Comparison of ENCODE assay signal across 9 mouse cellular contexts in genomic region chr13:8888603-8889002, GRCm38 (mm10). TPM values are rescaled to one million over a fixed set of nuclear protein-coding genes. Genes with fewer than 3 reads are reported as not detected.
DNase-seq lines count a peak whose midpoint lies in the region; ATAC-seq and TF ChIP-seq lines count a peak whose summit lies in the region.
"Had no signal": no experiment of that assay in that cellular context is flagged by ENCODE, and none has a peak within 500 bp of the region (broad histone marks: within the 10 kb centered on the region; RNA-seq: fewer than 3 reads in every experiment).

No protein-coding gene starts in this region.

- no peak overlapping the region for H3K4me2 ChIP-seq in embryonic facial prominence, embryonic 11.5 days (ENCODE audit: low read depth, low read length)
- H3K4me2 ChIP-seq: stomach, embryonic 15.5 days had no signal

- no peak for TF ChIP-seq POLR2A in brain, embryonic 14.5 days (IDR thresholded peaks at IDR 0.05; ENCODE audit: borderline replicate concordance, extremely low read depth, insufficient read depth, insufficient read length, poor library complexity, severe bottlenecking)

- TF ChIP-seq CTCF in brain, embryonic 14.5 days (IDR thresholded peaks at IDR 0.05; ENCODE audit: borderline replicate concordance, extremely low read depth, insufficient read depth, insufficient read length) = peak; percentile 13; the same call in 1 of the 2 replicates

- H3K27ac ChIP-seq in embryonic facial prominence, embryonic 11.5 days (replicated peaks; ENCODE audit: low read depth, low read length) = no peak overlapping the region
- H3K27ac ChIP-seq in embryonic facial prominence, embryonic 10.5 days (replicated peaks) = no peak overlapping the region
- H3K27ac ChIP-seq: stomach, embryonic 15.5 days had no signal

- no peaks in the 10 kb centered on the region for H3K4me1 ChIP-seq in embryonic facial prominence, embryonic 11.5 days (ENCODE audit: control insufficient read depth, insufficient read depth, low read length)
- peaks cover 12% of the 10 kb centered on the region for H3K4me1 ChIP-seq in embryonic facial prominence, embryonic 10.5 days

- no peaks in the 10 kb centered on the region for H3K9me3 ChIP-seq in embryonic facial prominence, embryonic 11.5 days (replicated peaks; ENCODE audit: control insufficient read depth, low read length)
- no peaks in the 10 kb centered on the region for H3K9me3 ChIP-seq in embryonic facial prominence, embryonic 10.5 days
- H3K9me3 ChIP-seq: stomach, embryonic 15.5 days had no signal

- H3K4me3 ChIP-seq in embryonic facial prominence, embryonic 11.5 days (ENCODE audit: low read depth, low read length) = no peak overlapping the region
- H3K4me3 ChIP-seq in embryonic facial prominence, embryonic 10.5 days = no peak overlapping the region
- H3K4me3 ChIP-seq: stomach, embryonic 15.5 days had no signal

- 98% methylated on average over 1 of the region's 1 CpGs for WGBS in embryonic facial prominence, embryonic 11.5 days
- 93% methylated on average over 1 of the region's 1 CpGs for WGBS in embryonic facial prominence, embryonic 10.5 days

- DNase-seq in embryonic facial prominence, embryonic 11.5 days (ENCODE audit: low spot score) = peak; percentile 41
- DNase-seq in embryonic facial prominence, embryonic 10.5 days (ENCODE audit: low spot score) = no peak
- peak; percentile 36 for DNase-seq in lung, postnatal 10 days
- DNase-seq in lung, postnatal 4 days = no peak
- no peak for DNase-seq in brain, embryonic 14.5 days (ENCODE audit: low read depth)
- peak; percentile 53 for DNase-seq in retina, postnatal 1 day
- no peak for DNase-seq in layer of hippocampus, postnatal 14 days (ENCODE audit: low spot score in 2 of 2)
- no peak for DNase-seq in gastrocnemius, postnatal 36 days

- intact Hi-C loops in gastrocnemius, postnatal 36 days (cut with DNase I) = loop anchor here (5.0 kb wide), 1 partner anchor 109 kb away; the partner anchor contains the start of gene Gtpbp4

- no peaks in the 10 kb centered on the region; the same call in 1 of the 2 replicates for H3K36me3 ChIP-seq in embryonic facial prominence, embryonic 11.5 days (replicated peaks; ENCODE audit: control insufficient read depth, insufficient read depth, low read depth, low read length)
- peaks cover 38% of the 10 kb centered on the region for H3K36me3 ChIP-seq in embryonic facial prominence, embryonic 10.5 days (replicated peaks)

- ATAC-seq in embryonic facial prominence, embryonic 11.5 days (replicated peaks; ENCODE audit: insufficient number of reproducible peaks, low FRiP score, low TSS enrichment, low read depth) = no peak

- H3K9ac ChIP-seq in embryonic facial prominence, embryonic 11.5 days (replicated peaks; ENCODE audit: low read length) = no peak overlapping the region
- H3K9ac ChIP-seq: stomach, embryonic 15.5 days had no signal

- H3K27me3 ChIP-seq in embryonic facial prominence, embryonic 11.5 days (ENCODE audit: control insufficient read depth, insufficient read depth, low read length) = no peaks in the 10 kb centered on the region
- H3K27me3 ChIP-seq in embryonic facial prominence, embryonic 10.5 days (replicated peaks; ENCODE audit: low read depth, poor library complexity, severe bottlenecking) = no peaks in the 10 kb centered on the region
- H3K27me3 ChIP-seq: stomach, embryonic 15.5 days had no signal

RNA-seq across cellular contexts. Expression of gene Idi1, which starts 3.3 kb away (rescaled TPM):
- 111 and 125 TPM in 2 replicates for polyA plus RNA-seq in embryonic facial prominence, embryonic 11.5 days (2014; fragmentation: Nextera tagmentation; extraction: Ambion mirVana)
- polyA plus RNA-seq in embryonic facial prominence, embryonic 10.5 days (2016; fragmentation: Nextera tagmentation; extraction: Ambion mirVana) = 115 and 137 TPM in 2 replicates
- 49.7 and 54.2 TPM in 2 replicates for polyA plus RNA-seq in brain, embryonic 14.5 days (2012; rRNA removed)
- total RNA-seq in layer of hippocampus, postnatal 14 days (2021) = 10 to 100 TPM; 54.8 to 61.4 TPM
- total RNA-seq in gastrocnemius, postnatal 36 days (2021) = 1 to 10 TPM; 4.8 to 5.8 TPM

RNA-seq across cellular contexts. Expression of gene Wdr37, which starts 16.9 kb away (rescaled TPM):
- polyA plus RNA-seq in embryonic facial prominence, embryonic 11.5 days (2014; fragmentation: Nextera tagmentation; extraction: Ambion mirVana) = 33.7 and 35.6 TPM in 2 replicates
- 28.3 and 29.8 TPM in 2 replicates for polyA plus RNA-seq in embryonic facial prominence, embryonic 10.5 days (2016; fragmentation: Nextera tagmentation; extraction: Ambion mirVana)
- polyA plus RNA-seq in brain, embryonic 14.5 days (2012; rRNA removed) = 35.0 and 43.4 TPM in 2 replicates
- 10 to 100 TPM; 83.8 to 87.4 TPM for total RNA-seq in layer of hippocampus, postnatal 14 days (2021)
- total RNA-seq in gastrocnemius, postnatal 36 days (2021) = 10 to 100 TPM; 26.2 to 27.0 TPM

RNA-seq across cellular contexts. Expression of gene Gm9745, which starts 59.4 kb away (rescaled TPM):
- polyA plus RNA-seq in embryonic facial prominence, embryonic 11.5 days (2014; fragmentation: Nextera tagmentation; extraction: Ambion mirVana) = not detected in 2 replicates
- not detected in 2 replicates for polyA plus RNA-seq in embryonic facial prominence, embryonic 10.5 days (2016; fragmentation: Nextera tagmentation; extraction: Ambion mirVana)
- not detected in 2 replicates for polyA plus RNA-seq in brain, embryonic 14.5 days (2012; rRNA removed)
- not detected for total RNA-seq in layer of hippocampus, postnatal 14 days (2021)
- not detected for total RNA-seq in gastrocnemius, postnatal 36 days (2021)
- polyA plus RNA-seq: stomach, embryonic 15.5 days had no signal

Comparison
In these comparisons a context has a peak if more than half of its experiments do, and no peak if none do; other contexts are left out.
1. DNase-seq: peak in embryonic facial prominence, embryonic 11.5 days (single experiment), lung, postnatal 10 days (single experiment) and retina, postnatal 1 day (single experiment); none in embryonic facial prominence, embryonic 10.5 days (single experiment), lung, postnatal 4 days (0 of 2), brain, embryonic 14.5 days (single experiment), layer of hippocampus, postnatal 14 days (0 of 2) and gastrocnemius, postnatal 36 days (0 of 2).